Mouse (Mus musculus): ENCODE measurements around the gene Sh2b3. TPM values are rescaled to one million over a fixed set of nuclear protein-coding genes. Genes with fewer than 3 reads are reported as not detected.

Sh2b3 gene
- polyA plus RNA-seq, 1 experiment from 2014 or later = 7.1 TPM

- 97% methylated on average over 2 of the region's 2 CpGs for WGBS
- Histone ChIP-seq H3K27ac (no peak overlapping the region), H3K9me3 (no peaks in the 10 kb centered on the region), H3K27me3 (0 out of 2 replicates have a peak, but pooled peaks cover under 1% of the 10 kb centered on the region), H3K4me1 (no peaks in the 10 kb centered on the region), H3K4me3 (replicated peaks) (no peak overlapping the region), H3K9ac (no peak overlapping the region), H3K4me2 (no peak overlapping the region), H3K36me3 (replicated peaks) (peaks cover 59% of the 10 kb centered on the region)
- no peak for ATAC-seq (ENCODE audit: low FRiP score)
Measured at GRCm38 (mm10) chr5:121820161-121820560, 17.3 kb downstream of the Sh2b3 start.

GRCm38 (mm10) chr5:121819559-121819958 lies 17.9 kb downstream of the Sh2b3 start:
- WGBS = 92% methylated on average over 5 of the region's 5 CpGs
- no peak overlapping the region for H3K9ac ChIP-seq
- no peaks in the 10 kb centered on the region for H3K9me3 ChIP-seq
- H3K4me1 ChIP-seq = no peaks in the 10 kb centered on the region
- no peak for ATAC-seq (ENCODE audit: low FRiP score)
- no peak overlapping the region for H3K4me3 ChIP-seq (replicated peaks)
- no peaks in the 10 kb centered on the region for H3K27me3 ChIP-seq
- H3K4me2 ChIP-seq = no peak overlapping the region
- H3K27ac ChIP-seq = no peak overlapping the region
- H3K36me3 ChIP-seq (replicated peaks) = peaks cover 57% of the 10 kb centered on the region

GRCm38 (mm10) chr5:121818862-121819261 lies 18.6 kb downstream of the Sh2b3 start:
- Histone ChIP-seq H3K4me2 (no peak overlapping the region), H3K36me3 (replicated peaks) (peaks cover 61% of the 10 kb centered on the region), H3K4me1 (no peaks in the 10 kb centered on the region), H3K9me3 (no peaks in the 10 kb centered on the region), H3K4me3 (replicated peaks) (no peak overlapping the region), H3K27me3 (no peaks in the 10 kb centered on the region), H3K27ac (no peak overlapping the region), H3K9ac (no peak overlapping the region)
- no peak for ATAC-seq (ENCODE audit: low FRiP score)
- 89% methylated on average over 4 of the region's 4 CpGs for WGBS

GRCm38 (mm10) chr5:121818401-121818800 lies 19.0 kb downstream of the Sh2b3 start:
- Histone ChIP-seq H3K27me3 (no peaks in the 10 kb centered on the region), H3K9ac (no peak overlapping the region), H3K4me2 (no peak overlapping the region), H3K9me3 (no peaks in the 10 kb centered on the region), H3K27ac (no peak overlapping the region), H3K36me3 (replicated peaks) (peaks cover 66% of the 10 kb centered on the region), H3K4me1 (no peaks in the 10 kb centered on the region), H3K4me3 (replicated peaks) (no peak overlapping the region)
- 94% methylated on average over 7 of the region's 7 CpGs for WGBS
- no peak for ATAC-seq (ENCODE audit: low FRiP score)

- ATAC-seq (ENCODE audit: low FRiP score) = no peak
- H3K36me3 ChIP-seq (replicated peaks) = peaks cover 75% of the 10 kb centered on the region
- 89% methylated on average over 9 of the region's 9 CpGs for WGBS
- no peak overlapping the region for H3K9ac ChIP-seq
- no peaks in the 10 kb centered on the region for H3K27me3 ChIP-seq
- no peaks in the 10 kb centered on the region for H3K9me3 ChIP-seq
- H3K4me2 ChIP-seq = no peak overlapping the region
- no peaks in the 10 kb centered on the region for H3K4me1 ChIP-seq
- H3K27ac ChIP-seq = no peak overlapping the region
- H3K4me3 ChIP-seq (replicated peaks) = no peak overlapping the region
Measured at GRCm38 (mm10) chr5:121817551-121817950, 19.9 kb downstream of the Sh2b3 start.

GRCm38 (mm10) chr5:121816611-121817010 lies 20.8 kb downstream of the Sh2b3 start:
- WGBS = 98% methylated on average over 2 of the region's 2 CpGs
- peaks cover 84% of the 10 kb centered on the region for H3K36me3 ChIP-seq (replicated peaks)

GRCm38 (mm10) chr5:121815867-121816380 lies 21.5 kb downstream of the Sh2b3 start:
- H3K4me2 ChIP-seq = no peak overlapping the region
- H3K27me3 ChIP-seq = no peaks in the 10 kb centered on the region
- peaks cover 91% of the 10 kb centered on the region for H3K36me3 ChIP-seq (replicated peaks)
- WGBS = 92% methylated on average over 8 of the region's 8 CpGs
- H3K4me3 ChIP-seq (replicated peaks) = no peak overlapping the region
- ATAC-seq (ENCODE audit: low FRiP score) = no peak
- H3K27ac ChIP-seq = no peak overlapping the region
- no peak overlapping the region for H3K9ac ChIP-seq
- no peaks in the 10 kb centered on the region for H3K9me3 ChIP-seq
- H3K4me1 ChIP-seq = no peaks in the 10 kb centered on the region

More at GRCm38 (mm10) chr5:121816611-121817010, 20.8 kb downstream of the Sh2b3 start:
- H3K9me3 ChIP-seq = no peaks in the 10 kb centered on the region
- no peak overlapping the region for H3K4me2 ChIP-seq
- no peaks in the 10 kb centered on the region for H3K27me3 ChIP-seq
- ATAC-seq (ENCODE audit: low FRiP score) = no peak
- no peak overlapping the region for H3K4me3 ChIP-seq (replicated peaks)
- no peak overlapping the region for H3K9ac ChIP-seq
- H3K4me1 ChIP-seq = no peaks in the 10 kb centered on the region
- no peak overlapping the region for H3K27ac ChIP-seq

- Histone ChIP-seq H3K4me2 (no peak overlapping the region), H3K27ac (no peak overlapping the region), H3K4me3 (replicated peaks) (no peak overlapping the region), H3K36me3 (replicated peaks) (peaks cover 97% of the 10 kb centered on the region), H3K27me3 (no peaks in the 10 kb centered on the region), H3K9me3 (no peaks in the 10 kb centered on the region), H3K4me1 (no peaks in the 10 kb centered on the region), H3K9ac (no peak overlapping the region)
- 64% methylated on average over 3 of the region's 3 CpGs for WGBS
- ATAC-seq (ENCODE audit: low FRiP score) = no peak
Measured at GRCm38 (mm10) chr5:121815067-121815466, 22.4 kb downstream of the Sh2b3 start.

- Histone ChIP-seq H3K4me1 (no peaks in the 10 kb centered on the region), H3K9me3 (no peaks in the 10 kb centered on the region), H3K4me3 (replicated peaks) (no peak overlapping the region), H3K36me3 (replicated peaks) (peaks cover 92% of the 10 kb centered on the region), H3K27ac (no peak overlapping the region), H3K4me2 (no peak overlapping the region), H3K9ac (no peak overlapping the region), H3K27me3 (no peaks in the 10 kb centered on the region)
- ATAC-seq (ENCODE audit: low FRiP score) = no peak
- WGBS = 91% methylated on average over 10 of the region's 10 CpGs
Measured at GRCm38 (mm10) chr5:121813744-121814143, 23.7 kb downstream of the Sh2b3 start.

- H3K4me1 ChIP-seq = no peaks in the 10 kb centered on the region; the same call in 1 of the 2 replicates
- no peak overlapping the region for H3K4me3 ChIP-seq (replicated peaks)
- H3K36me3 ChIP-seq (replicated peaks) = peaks cover 81% of the 10 kb centered on the region
- no peak overlapping the region for H3K27ac ChIP-seq
- no peak overlapping the region for H3K9ac ChIP-seq
- no peaks in the 10 kb centered on the region for H3K27me3 ChIP-seq
- no peaks in the 10 kb centered on the region for H3K9me3 ChIP-seq
- WGBS = 93% methylated on average over 7 of the region's 7 CpGs
- no peak for ATAC-seq (ENCODE audit: low FRiP score)
- no peak overlapping the region for H3K4me2 ChIP-seq
Measured at GRCm38 (mm10) chr5:121812526-121813243, 24.8 kb downstream of the Sh2b3 start.

GRCm38 (mm10) chr5:121811485-121811931 lies 25.9 kb downstream of the Sh2b3 start:
- Histone ChIP-seq H3K4me3 (replicated peaks) (no peak overlapping the region), H3K9ac (no peak overlapping the region), H3K4me1 (no peaks in the 10 kb centered on the region; the same call in 1 of the 2 replicates), H3K27me3 (no peaks in the 10 kb centered on the region), H3K36me3 (replicated peaks) (peaks cover 74% of the 10 kb centered on the region), H3K27ac (no peak overlapping the region), H3K4me2 (no peak overlapping the region), H3K9me3 (no peaks in the 10 kb centered on the region)
- no peak for ATAC-seq (ENCODE audit: low FRiP score)
- WGBS = 94% methylated on average over 5 of the region's 5 CpGs

- no peaks in the 10 kb centered on the region for H3K27me3 ChIP-seq
- no peak overlapping the region for H3K27ac ChIP-seq
- no peak overlapping the region for H3K4me3 ChIP-seq (replicated peaks)
- peaks cover 68% of the 10 kb centered on the region for H3K36me3 ChIP-seq (replicated peaks)
- H3K4me1 ChIP-seq = no peaks in the 10 kb centered on the region; the same call in 1 of the 2 replicates
- ATAC-seq (ENCODE audit: low FRiP score) = no peak
- WGBS = 94% methylated on average over 17 of the region's 17 CpGs
- H3K9ac ChIP-seq = no peak overlapping the region
- H3K4me2 ChIP-seq = no peak overlapping the region
- H3K9me3 ChIP-seq = no peaks in the 10 kb centered on the region
Measured at GRCm38 (mm10) chr5:121810331-121811151, 26.9 kb downstream of the Sh2b3 start.

Measured in forebrain, embryonic 12.5 days (tissue).